Mouse (Mus musculus) layer of hippocampus, postnatal 10 days (tissue): ENCODE data around the gene Hyal3. TPM values are rescaled to one million over a fixed set of nuclear protein-coding genes. Genes with fewer than 3 reads are reported as not detected.
"Not testable (repeated sequence)": the region's sequence is repeated elsewhere in the genome, so short reads cannot be mapped to it uniquely, and the experiment has no call there.

Experiments
- DNase-seq, 2 experiments: peaks; one replicate each; pipeline ENCODE4 v3.0.0; 2021; ENCODE audit warnings: low spot score in 2 of 2
- total RNA-seq, 2 experiments: library from RNA; stranded (reverse); gene quantifications; 2 replicates each; pipeline ENCODE4 v1.2.3; 2021

Hyal3 gene
- total RNA-seq, 2 experiments from 2014 or later: 1.2 to 1.7 TPM

- DNase-seq: no peak
Observed at GRCm38 (mm10) chr9:107570016-107570415, 10.6 kb upstream of the Hyal3 start.

GRCm38 (mm10) chr9:107570845-107571244, 9.8 kb upstream of the Hyal3 start:
- no peak for DNase-seq

GRCm38 (mm10) chr9:107571534-107572326, 8.9 kb upstream of the Hyal3 start:
- no peak for DNase-seq

- no peak for DNase-seq
Observed at GRCm38 (mm10) chr9:107572327-107572662, 8.3 kb upstream of the Hyal3 start.

- DNase-seq: not testable (repeated sequence)
Observed at GRCm38 (mm10) chr9:107573774-107574173, 6.8 kb upstream of the Hyal3 start.

- DNase-seq: no peak
Observed at GRCm38 (mm10) chr9:107575579-107576356, 4.8 kb upstream of the Hyal3 start.

- peak; percentile 62 to 63 for DNase-seq
Observed at GRCm38 (mm10) chr9:107576357-107577107, 4.1 kb upstream of the Hyal3 start, which contains the start of gene Hyal1. Gene Hyal1 (plus strand): TSS chr9:107576927.

GRCm38 (mm10) chr9:107577871-107578270, 2.7 kb upstream of the Hyal3 start:
- DNase-seq: no peak

GRCm38 (mm10) chr9:107578587-107578986, 2.0 kb upstream of the Hyal3 start, which contains the start of gene Naa80:
Gene Naa80 (plus strand): TSS chr9:107578887.
- no peak for DNase-seq

- no peak for DNase-seq
Observed at GRCm38 (mm10) chr9:107579023-107579900, 1.4 kb upstream of the Hyal3 start.

- no peak for DNase-seq
Observed at GRCm38 (mm10) chr9:107581584-107581983, 966 bp downstream of the Hyal3 start.

GRCm38 (mm10) chr9:107582509-107583062, 2.0 kb downstream of the Hyal3 start:
- no peak for DNase-seq

- no peak for DNase-seq
Observed at GRCm38 (mm10) chr9:107583174-107583573, 2.6 kb downstream of the Hyal3 start.

GRCm38 (mm10) chr9:107586504-107586903, 5.9 kb downstream of the Hyal3 start:
- no peak for DNase-seq

GRCm38 (mm10) chr9:107586974-107587832, 6.6 kb downstream of the Hyal3 start, which contains the start of gene Ifrd2:
Gene Ifrd2 (plus strand): TSS chr9:107587642.
- DNase-seq: peak; percentile 93 to 95

- peak in 1 of 2 experiments; percentile 51 for DNase-seq
Observed at GRCm38 (mm10) chr9:107587833-107588639, 7.4 kb downstream of the Hyal3 start.

GRCm38 (mm10) chr9:107590058-107590772, 9.6 kb downstream of the Hyal3 start:
- DNase-seq: no peak

GRCm38 (mm10) chr9:107590773-107591060, 10.1 kb downstream of the Hyal3 start:
- DNase-seq: no peak
